11 mouse cellular contexts compared by ENCODE assay signal in genomic region chr9:37545847-37546452, GRCm38 (mm10). TPM values are rescaled to one million over a fixed set of nuclear protein-coding genes. Genes with fewer than 3 reads are reported as not detected.
DNase-seq lines count a peak whose midpoint lies in the region; ATAC-seq and TF ChIP-seq lines count a peak whose summit lies in the region.
"Had no signal": no experiment of that assay in that cellular context is flagged by ENCODE, and none has a peak within 500 bp of the region (broad histone marks: within the 10 kb centered on the region; RNA-seq: fewer than 3 reads in every experiment).

No protein-coding gene starts in this region.

- no peak for TF ChIP-seq EP300 in heart, adult 2 months (IDR thresholded peaks at IDR 0.05; ENCODE audit: insufficient read depth, low read depth, low read length)
- TF ChIP-seq EP300 in stomach, postnatal 0 days (optimal IDR thresholded peaks at IDR 0.05), result no peak

- no peak for ATAC-seq in hindbrain, embryonic 12.5 days (ENCODE audit: low FRiP score)
- ATAC-seq in stomach, postnatal 0 days (ENCODE audit: low FRiP score, low TSS enrichment), result 0 out of 2 replicates have a peak, but pooled peaks have one; percentile 6
- no peak for ATAC-seq in erythroid progenitor cell, adult 5-6 weeks (replicated peaks; ENCODE audit: low FRiP score, poor library complexity, severe bottlenecking)
- ATAC-seq: CD4-positive, CD25-positive, alpha-beta regulatory T cell, adult 4 months had no signal

- 28% methylated on average over 27 of the region's 27 CpGs for WGBS in heart, adult 2 months
- 8% methylated on average over 27 of the region's 27 CpGs for WGBS in hindbrain, embryonic 12.5 days
- WGBS in stomach, postnatal 0 days, result 46% methylated on average over 27 of the region's 27 CpGs

- H3K9ac ChIP-seq in heart, adult 2 months (ENCODE audit: low read depth, low read length), result no peak overlapping the region
- H3K9ac ChIP-seq in hindbrain, embryonic 12.5 days, result no peak overlapping the region
- H3K9ac ChIP-seq in stomach, postnatal 0 days (ENCODE audit: low read length), result no peak overlapping the region

- peak overlapping the region; percentile 27 for H3K4me2 ChIP-seq in hindbrain, embryonic 12.5 days (replicated peaks)
- H3K4me2 ChIP-seq in stomach, postnatal 0 days (replicated peaks; ENCODE audit: low read depth), result no peak overlapping the region

- H3K4me3 ChIP-seq in heart, adult 2 months, result no peak overlapping the region
- H3K4me3 ChIP-seq in hindbrain, embryonic 12.5 days, result peak overlapping the region; percentile 12; the same call in 1 of the 2 replicates
- H3K4me3 ChIP-seq in stomach, postnatal 0 days (ENCODE audit: low read depth, low read length), result no peak overlapping the region

- TF ChIP-seq POLR2A in heart, adult 2 months (IDR thresholded peaks at IDR 0.05; ENCODE audit: insufficient read depth, low read depth, low read length), result no peak

- intact Hi-C loops in heart, adult 2 months (cut with DNase I), result loop anchor here (2.0 kb wide), 2 partner anchors 15 to 83 kb away; no protein-coding TSS in a partner anchor

- peak overlapping the region; percentile 59 for H3K27ac ChIP-seq in heart, adult 2 months
- H3K27ac ChIP-seq in hindbrain, embryonic 12.5 days, result no peak overlapping the region
- H3K27ac ChIP-seq in stomach, postnatal 0 days (replicated peaks), result no peak overlapping the region

- DNase-seq in heart, adult 2 months, result peak; percentile 48 to 53
- no peak for DNase-seq in heart, postnatal 4 days
- DNase-seq in right cerebral cortex, adult 18-20 months, result peak; percentile 22
- no peak for DNase-seq in right cerebral cortex, postnatal 36 days (ENCODE audit: low spot score in 2 of 2)
- no peak for DNase-seq in stomach, postnatal 0 days (ENCODE audit: low spot score)
- DNase-seq in kidney, postnatal 25 days, result no peak
- DNase-seq: thymus, adult 2 months had no signal

- H3K36me3 ChIP-seq in heart, adult 2 months (ENCODE audit: control insufficient read depth, insufficient read depth, low read length), result peaks cover 15% of the 10 kb centered on the region
- no peaks in the 10 kb centered on the region for H3K36me3 ChIP-seq in hindbrain, embryonic 12.5 days
- no peaks in the 10 kb centered on the region for H3K36me3 ChIP-seq in stomach, postnatal 0 days (ENCODE audit: control insufficient read depth, insufficient read depth, low read length)

- H3K79me2 ChIP-seq in heart, adult 2 months (replicated peaks; ENCODE audit: control insufficient read depth, insufficient read depth, low read length), result no peaks in the 10 kb centered on the region

- peaks cover 13% of the 10 kb centered on the region for H3K4me1 ChIP-seq in heart, adult 2 months (ENCODE audit: control insufficient read depth, insufficient read depth, low read length)
- peaks cover 18% of the 10 kb centered on the region for H3K4me1 ChIP-seq in hindbrain, embryonic 12.5 days
- H3K4me1 ChIP-seq in stomach, postnatal 0 days (replicated peaks; ENCODE audit: control insufficient read depth, insufficient read depth), result 0 out of 2 replicates have a peak, but pooled peaks cover 2% of the 10 kb centered on the region

- TF ChIP-seq CTCF in heart, adult 2 months (IDR thresholded peaks at IDR 0.05), result no peak
- no peak for TF ChIP-seq CTCF in stomach, postnatal 0 days (IDR thresholded peaks at IDR 0.05; ENCODE audit: low read depth)

- no peaks in the 10 kb centered on the region for H3K27me3 ChIP-seq in heart, adult 2 months (ENCODE audit: control insufficient read depth, insufficient read depth, low read length)
- peaks cover 85% of the 10 kb centered on the region for H3K27me3 ChIP-seq in hindbrain, embryonic 12.5 days
- no peaks in the 10 kb centered on the region for H3K27me3 ChIP-seq in stomach, postnatal 0 days (ENCODE audit: control insufficient read depth, insufficient read depth, low read length)

- H3K9me3 ChIP-seq in hindbrain, embryonic 12.5 days (replicated peaks), result no peaks in the 10 kb centered on the region
- no peaks in the 10 kb centered on the region for H3K9me3 ChIP-seq in stomach, postnatal 0 days (ENCODE audit: control insufficient read depth, low read length)

RNA-seq across cellular contexts. Expression of gene Nrgn, which starts 6.8 kb away (rescaled TPM):
- total RNA-seq in heart, adult 2 months (2021), result 10 to 100 TPM in 1 of 2 experiments, 1 to 10 TPM in 1; 4.0 to 27.2 TPM
- 8.6 and 21.7 TPM in 2 replicates for polyA plus RNA-seq in heart, adult 2 months (2012; rRNA removed)
- 1 to 10 TPM; 2.0 to 3.1 TPM for total RNA-seq in heart, postnatal 4 days (2021)
- 15.4 and 15.5 TPM in 2 replicates for polyA plus RNA-seq in hindbrain, embryonic 12.5 days (2016; fragmentation: Nextera tagmentation; extraction: Ambion mirVana)
- polyA plus RNA-seq in stomach, postnatal 0 days (2015; fragmentation: Nextera tagmentation; extraction: Ambion mirVana), result 2.3 and 2.6 TPM in 2 replicates
- total RNA-seq in erythroid progenitor cell, adult 5-6 weeks (2015; ENCODE audit: low replicate concordance), result 1.1 and 3.8 TPM in 2 replicates
- 2.3 TPM in 1 of 2 replicates, not detected in the other for total RNA-seq in erythroid progenitor cell, adult 5-6 weeks (2017; ENCODE audit: low replicate concordance)

RNA-seq across cellular contexts. Expression of gene Vsig2, which starts 6.9 kb away (rescaled TPM):
- total RNA-seq in heart, adult 2 months (2021), result 1 to 10 TPM; 2.5 to 4.9 TPM
- polyA plus RNA-seq in heart, adult 2 months (2012; rRNA removed), result 16.0 and 21.1 TPM in 2 replicates
- total RNA-seq in heart, postnatal 4 days (2021), result 1 to 10 TPM; 6.4 to 7.9 TPM
- 0.53 and 1.0 TPM in 2 replicates for polyA plus RNA-seq in hindbrain, embryonic 12.5 days (2016; fragmentation: Nextera tagmentation; extraction: Ambion mirVana)
- polyA plus RNA-seq in stomach, postnatal 0 days (2015; fragmentation: Nextera tagmentation; extraction: Ambion mirVana), result 350 and 369 TPM in 2 replicates
- total RNA-seq in erythroid progenitor cell, adult 5-6 weeks (2015; ENCODE audit: low replicate concordance), result not detected in 2 replicates
- not detected in 2 replicates for total RNA-seq in erythroid progenitor cell, adult 5-6 weeks (2017; ENCODE audit: low replicate concordance)
- polyA plus RNA-seq: CD4-positive, CD25-positive, alpha-beta regulatory T cell, adult 4 months had no signal

RNA-seq across cellular contexts. Expression of gene Siae, which starts 9.5 kb away (rescaled TPM):
- total RNA-seq in heart, adult 2 months (2021), result 1 to 10 TPM; 7.7 to 8.2 TPM
- polyA plus RNA-seq in heart, adult 2 months (2012; rRNA removed), result 7.7 and 18.7 TPM in 2 replicates
- total RNA-seq in heart, postnatal 4 days (2021), result 1 to 10 TPM; 6.5 to 6.6 TPM
- polyA plus RNA-seq in hindbrain, embryonic 12.5 days (2016; fragmentation: Nextera tagmentation; extraction: Ambion mirVana), result 9.4 and 12.1 TPM in 2 replicates
- 6.9 and 7.7 TPM in 2 replicates for polyA plus RNA-seq in stomach, postnatal 0 days (2015; fragmentation: Nextera tagmentation; extraction: Ambion mirVana)
- 2.2 and 2.5 TPM in 2 replicates for total RNA-seq in erythroid progenitor cell, adult 5-6 weeks (2015; ENCODE audit: low replicate concordance)
- total RNA-seq in erythroid progenitor cell, adult 5-6 weeks (2017; ENCODE audit: low replicate concordance), result 3.6 and 5.9 TPM in 2 replicates

RNA-seq across cellular contexts. Expression of gene Esam, which starts 18.1 kb away (rescaled TPM):
- 10 to 100 TPM; 58.5 to 81.3 TPM for total RNA-seq in heart, adult 2 months (2021)
- polyA plus RNA-seq in heart, adult 2 months (2012; rRNA removed), result 77.1 and 87.2 TPM in 2 replicates
- 10 to 100 TPM; 88.8 to 91.3 TPM for total RNA-seq in heart, postnatal 4 days (2021)
- 31.6 and 32.7 TPM in 2 replicates for polyA plus RNA-seq in hindbrain, embryonic 12.5 days (2016; fragmentation: Nextera tagmentation; extraction: Ambion mirVana)
- polyA plus RNA-seq in stomach, postnatal 0 days (2015; fragmentation: Nextera tagmentation; extraction: Ambion mirVana), result 28.2 and 30.5 TPM in 2 replicates
- total RNA-seq in erythroid progenitor cell, adult 5-6 weeks (2015; ENCODE audit: low replicate concordance), result not detected in 2 replicates
- total RNA-seq in erythroid progenitor cell, adult 5-6 weeks (2017; ENCODE audit: low replicate concordance), result not detected in 2 replicates
- total RNA-seq: granulocyte monocyte progenitor cell, adult 5-6 weeks had no signal
- polyA plus RNA-seq: CD4-positive, CD25-positive, alpha-beta regulatory T cell, adult 4 months had no signal

RNA-seq across cellular contexts. Expression of gene Msantd2, which starts 56.8 kb away (rescaled TPM):
- 1 to 10 TPM; 6.4 to 7.1 TPM for total RNA-seq in heart, adult 2 months (2021)
- 10.7 and 12.8 TPM in 2 replicates for polyA plus RNA-seq in heart, adult 2 months (2012; rRNA removed)
- total RNA-seq in heart, postnatal 4 days (2021), result 10 to 100 TPM; 15.2 to 20.6 TPM
- polyA plus RNA-seq in hindbrain, embryonic 12.5 days (2016; fragmentation: Nextera tagmentation; extraction: Ambion mirVana), result 50.7 TPM in 2 replicates
- 7.5 TPM in 2 replicates for polyA plus RNA-seq in stomach, postnatal 0 days (2015; fragmentation: Nextera tagmentation; extraction: Ambion mirVana)
- total RNA-seq in erythroid progenitor cell, adult 5-6 weeks (2015; ENCODE audit: low replicate concordance), result 5.0 and 8.3 TPM in 2 replicates
- 0.91 and 1.0 TPM in 2 replicates for total RNA-seq in erythroid progenitor cell, adult 5-6 weeks (2017; ENCODE audit: low replicate concordance)

Comparison
In these comparisons a context has a peak if more than half of its experiments do, and no peak if none do; other contexts are left out.
1. DNase-seq: peak in heart, adult 2 months (2 of 2) and right cerebral cortex, adult 18-20 months (single experiment); none in heart, postnatal 4 days (single experiment), right cerebral cortex, postnatal 36 days (0 of 2), stomach, postnatal 0 days (single experiment) and kidney, postnatal 25 days (0 of 2).